Mouse (Mus musculus): ENCODE data around the gene Hsd17b14. TPM values are rescaled to one million over a fixed set of nuclear protein-coding genes. Genes with fewer than 3 reads are reported as not detected.

The Hsd17b14 gene
- polyA plus RNA-seq, 1 experiment from 2014 or later: 2.5 TPM

Other genes with a start within 250 kb of the Hsd17b14 start
- 18.7 and 21.3 TPM in 2 replicates for gene Trpm4, start 221.1 kb upstream of the Hsd17b14 start, polyA plus RNA-seq (2014; fragmentation: Nextera tagmentation; extraction: Ambion mirVana)
- gene Hrc, start 219.6 kb upstream of the Hsd17b14 start, polyA plus RNA-seq (2014; fragmentation: Nextera tagmentation; extraction: Ambion mirVana): 0.58 and 0.63 TPM in 2 replicates
- 5.5 and 5.8 TPM in 2 replicates for gene Ppfia3, start 187.9 kb upstream of the Hsd17b14 start, polyA plus RNA-seq (2014; fragmentation: Nextera tagmentation; extraction: Ambion mirVana)
- 3.0 and 3.2 TPM in 2 replicates for gene Lin7b, start 184.3 kb upstream of the Hsd17b14 start, polyA plus RNA-seq (2014; fragmentation: Nextera tagmentation; extraction: Ambion mirVana)
- gene Snrnp70, start 159.2 kb upstream of the Hsd17b14 start, polyA plus RNA-seq (2014; fragmentation: Nextera tagmentation; extraction: Ambion mirVana): 77.1 and 86.0 TPM in 2 replicates
- gene Kcna7, start 149.2 kb upstream of the Hsd17b14 start, polyA plus RNA-seq (2014; fragmentation: Nextera tagmentation; extraction: Ambion mirVana): 0.11 TPM in 1 of 2 replicates, not detected in the other
- 2.3 and 3.9 TPM in 2 replicates for gene Ntf5, start 141.2 kb upstream of the Hsd17b14 start, polyA plus RNA-seq (2014; fragmentation: Nextera tagmentation; extraction: Ambion mirVana)
- 0.38 and 0.47 TPM in 2 replicates for gene Lhb, start 134.1 kb upstream of the Hsd17b14 start, polyA plus RNA-seq (2014; fragmentation: Nextera tagmentation; extraction: Ambion mirVana)
- gene Gys1, start 120.0 kb upstream of the Hsd17b14 start, polyA plus RNA-seq (2014; fragmentation: Nextera tagmentation; extraction: Ambion mirVana): 36.0 and 36.2 TPM in 2 replicates
- gene Ruvbl2, start 116.8 kb upstream of the Hsd17b14 start, polyA plus RNA-seq (2014; fragmentation: Nextera tagmentation; extraction: Ambion mirVana): 164 and 174 TPM in 2 replicates
- gene Ftl1, start 95.0 kb upstream of the Hsd17b14 start, polyA plus RNA-seq (2014; fragmentation: Nextera tagmentation; extraction: Ambion mirVana): 4,654 and 4,671 TPM in 2 replicates
- 134 and 139 TPM in 2 replicates for gene Bax, start 88.0 kb upstream of the Hsd17b14 start, polyA plus RNA-seq (2014; fragmentation: Nextera tagmentation; extraction: Ambion mirVana)
- gene Tulp2, start 73.0 kb upstream of the Hsd17b14 start, polyA plus RNA-seq (2014; fragmentation: Nextera tagmentation; extraction: Ambion mirVana): 1.8 and 2.3 TPM in 2 replicates
- not detected in 2 replicates for gene Gm45808, start 68.1 kb upstream of the Hsd17b14 start, polyA plus RNA-seq (2014; fragmentation: Nextera tagmentation; extraction: Ambion mirVana)
- gene Dhdh, start 66.1 kb upstream of the Hsd17b14 start, polyA plus RNA-seq (2014; fragmentation: Nextera tagmentation; extraction: Ambion mirVana): 2.9 and 3.5 TPM in 2 replicates
- 192 and 204 TPM in 2 replicates for gene Nucb1, start 44.5 kb upstream of the Hsd17b14 start, polyA plus RNA-seq (2014; fragmentation: Nextera tagmentation; extraction: Ambion mirVana)
- 14.7 and 15.0 TPM in 2 replicates for gene Ppp1r15a, start 28.6 kb upstream of the Hsd17b14 start, polyA plus RNA-seq (2014; fragmentation: Nextera tagmentation; extraction: Ambion mirVana)
- 0.97 and 1.5 TPM in 2 replicates for gene Plekha4, start 28.6 kb upstream of the Hsd17b14 start, polyA plus RNA-seq (2014; fragmentation: Nextera tagmentation; extraction: Ambion mirVana)
- gene Bcat2, start 15.3 kb downstream of the Hsd17b14 start, polyA plus RNA-seq (2014; fragmentation: Nextera tagmentation; extraction: Ambion mirVana): 56.7 and 60.1 TPM in 2 replicates
- gene Fgf21, start 60.6 kb downstream of the Hsd17b14 start, polyA plus RNA-seq (2014; fragmentation: Nextera tagmentation; extraction: Ambion mirVana): 0.19 and 0.58 TPM in 2 replicates
- 0.65 and 0.70 TPM in 2 replicates for gene Fut1, start 62.4 kb downstream of the Hsd17b14 start, polyA plus RNA-seq (2014; fragmentation: Nextera tagmentation; extraction: Ambion mirVana)
- 0.13 and 0.27 TPM in 2 replicates for gene Izumo1, start 66.9 kb downstream of the Hsd17b14 start, polyA plus RNA-seq (2014; fragmentation: Nextera tagmentation; extraction: Ambion mirVana)
- gene Rasip1, start 72.6 kb downstream of the Hsd17b14 start, polyA plus RNA-seq (2014; fragmentation: Nextera tagmentation; extraction: Ambion mirVana): 7.7 and 9.1 TPM in 2 replicates
- 5.1 and 6.8 TPM in 2 replicates for gene Mamstr, start 85.1 kb downstream of the Hsd17b14 start, polyA plus RNA-seq (2014; fragmentation: Nextera tagmentation; extraction: Ambion mirVana)
- gene Fut2, start 111.5 kb downstream of the Hsd17b14 start, polyA plus RNA-seq (2014; fragmentation: Nextera tagmentation; extraction: Ambion mirVana): 7.9 and 8.3 TPM in 2 replicates
- 0.80 and 0.83 TPM in 2 replicates for gene Ntn5, start 129.1 kb downstream of the Hsd17b14 start, polyA plus RNA-seq (2014; fragmentation: Nextera tagmentation; extraction: Ambion mirVana)
- 4.8 and 6.0 TPM in 2 replicates for gene Sec1, start 139.5 kb downstream of the Hsd17b14 start, polyA plus RNA-seq (2014; fragmentation: Nextera tagmentation; extraction: Ambion mirVana)
- gene Car11, start 144.9 kb downstream of the Hsd17b14 start, polyA plus RNA-seq (2014; fragmentation: Nextera tagmentation; extraction: Ambion mirVana): 7.3 and 8.2 TPM in 2 replicates
- 3.7 and 4.0 TPM in 2 replicates for gene Dbp, start 150.2 kb downstream of the Hsd17b14 start, polyA plus RNA-seq (2014; fragmentation: Nextera tagmentation; extraction: Ambion mirVana)
- gene Rpl18, start 160.6 kb downstream of the Hsd17b14 start, polyA plus RNA-seq (2014; fragmentation: Nextera tagmentation; extraction: Ambion mirVana): 1,434 and 1,450 TPM in 2 replicates
- 27.3 and 28.1 TPM in 2 replicates for gene Sphk2, start 163.1 kb downstream of the Hsd17b14 start, polyA plus RNA-seq (2014; fragmentation: Nextera tagmentation; extraction: Ambion mirVana)
- gene Fam83e, start 166.3 kb downstream of the Hsd17b14 start, polyA plus RNA-seq (2014; fragmentation: Nextera tagmentation; extraction: Ambion mirVana): 4.1 and 5.8 TPM in 2 replicates
- 0.45 TPM in 1 of 2 replicates, not detected in the other for gene Spaca4, start 170.9 kb downstream of the Hsd17b14 start, polyA plus RNA-seq (2014; fragmentation: Nextera tagmentation; extraction: Ambion mirVana)
- gene Lmtk3, start 228.8 kb downstream of the Hsd17b14 start, polyA plus RNA-seq (2014; fragmentation: Nextera tagmentation; extraction: Ambion mirVana): 1.5 and 1.9 TPM in 2 replicates
- gene Sult2b1, start 229.8 kb downstream of the Hsd17b14 start, polyA plus RNA-seq (2014; fragmentation: Nextera tagmentation; extraction: Ambion mirVana): 1.2 and 2.3 TPM in 2 replicates

Data from intestine, embryonic 14.5 days (tissue).